Mouse (Mus musculus): ENCODE measurements around the gene Nit1.

Nit1 gene

DNA sequence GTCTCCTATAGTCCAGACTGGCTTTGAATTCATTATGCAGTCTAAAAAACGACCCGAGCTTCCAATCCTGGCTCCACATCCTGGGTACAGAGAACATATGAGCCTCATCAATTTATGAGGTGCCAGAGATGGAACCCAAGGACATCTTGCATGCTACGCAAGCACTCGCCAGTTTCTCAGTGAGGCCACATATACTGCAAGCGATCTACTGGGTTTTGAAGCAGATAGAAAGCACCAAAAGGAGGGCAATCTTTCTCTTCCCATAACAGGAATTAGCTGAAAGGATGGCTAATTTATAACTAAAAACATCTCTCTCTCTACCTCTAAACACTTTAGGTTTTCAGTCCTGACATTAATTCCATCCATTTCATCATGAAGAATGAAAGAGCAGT is 51.5 kb downstream of the Nit1 start:
- DNase-seq (ENCODE audit: low read depth): no peak

DNA sequence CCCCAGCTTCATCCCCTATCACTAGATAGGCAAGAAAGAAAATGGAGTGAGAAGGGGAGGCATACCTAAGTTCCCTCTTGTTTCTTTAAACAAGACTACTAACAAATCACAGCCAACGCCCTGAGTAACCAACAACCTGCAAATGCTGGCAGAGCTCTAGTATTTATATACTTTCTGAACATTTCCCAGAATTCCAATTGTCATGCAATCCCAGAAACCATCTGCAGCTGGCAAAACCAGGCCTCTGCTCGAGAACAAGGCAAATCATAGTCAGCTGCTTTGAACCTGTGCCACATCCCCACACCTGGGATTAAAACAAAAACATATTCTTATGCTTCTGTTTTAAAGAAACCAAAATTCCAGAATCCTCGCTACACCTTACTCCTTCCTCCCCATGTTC is 52.1 kb downstream of the Nit1 start:
- no peak for DNase-seq (ENCODE audit: low read depth)

DNA sequence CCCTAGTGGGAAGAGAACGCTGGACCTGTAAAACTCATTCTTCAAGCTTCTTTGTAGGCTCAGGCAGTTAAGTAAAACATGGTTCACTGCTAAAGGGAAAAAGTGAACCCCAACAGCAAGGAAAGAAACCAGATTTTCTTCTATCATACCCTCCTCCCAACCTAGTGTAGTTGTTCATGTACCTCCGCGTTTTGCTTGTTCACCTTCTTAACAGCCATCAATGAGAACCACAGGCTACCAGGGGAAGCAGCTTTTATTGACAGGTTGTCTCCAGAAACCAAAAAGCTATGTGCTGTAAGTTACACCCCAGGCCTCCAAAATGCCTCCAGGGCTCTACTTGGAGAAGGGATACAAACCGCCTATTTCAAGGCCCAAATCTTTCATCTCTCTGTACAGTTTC is 57.1 kb downstream of the Nit1 start:
- no peak for DNase-seq (ENCODE audit: low read depth)
